Mouse (Mus musculus) liver, embryonic 14.5 days (tissue): ENCODE data around the gene Armh2.

ENCODE experiments used
- CTCF ChIP-seq: IDR thresholded peaks from 2 replicates; pipeline ENCODE4 v1.5.1; 2016; ENCODE audit warnings: antibody characterized with exemption, low read depth, control low read depth
- EP300 ChIP-seq: IDR thresholded peaks from 2 replicates; pipeline ENCODE4 v1.6.1; 2016; ENCODE audit warnings: antibody characterized with exemption, low read depth

DNA sequence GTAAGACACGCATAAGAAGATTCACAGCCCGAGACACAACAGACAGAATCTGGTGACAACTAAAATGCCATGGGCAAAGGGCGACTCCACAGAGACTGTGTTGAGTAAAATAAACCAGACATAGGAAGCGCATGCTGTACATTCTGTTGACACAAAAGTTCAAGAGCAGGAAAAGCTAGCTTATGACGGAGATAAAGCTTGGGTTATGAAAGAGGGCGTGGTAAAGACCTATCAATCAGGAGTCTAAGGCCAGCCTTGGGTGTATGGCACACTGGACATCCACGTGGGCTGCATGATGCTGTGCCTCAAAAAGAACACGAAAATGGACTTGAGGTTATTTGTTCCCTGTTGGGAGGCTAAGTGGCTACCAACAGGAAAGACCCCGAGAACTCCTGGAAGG is 24.6 kb upstream of the Armh2 start:
- TF ChIP-seq CTCF (no peak), EP300 (no peak)
